Mouse (Mus musculus): ENCODE measurements around the gene Tlr9.

GRCm38 (mm10) chr9:106231220-106231619 is 8.8 kb downstream of the Tlr9 start:
- TF ChIP-seq SIN3A (IDR thresholded peaks at IDR 0.05; ENCODE audit: low read length) (no peak), ZKSCAN1 (IDR thresholded peaks at IDR 0.05; ENCODE audit: low read depth, low read length) (no peak), CTCF (IDR thresholded peaks at IDR 0.05 in 2 of 3, conservative IDR thresholded peaks at IDR 0.05 in 1 of 3; ENCODE audit: control insufficient read depth in 1 of 3, insufficient read depth in 1 of 3, low read depth in 2 of 3, low read length in 3 of 3, poor library complexity in 1 of 3, severe bottlenecking in 1 of 3) (no peak), POLR2A (IDR thresholded peaks at IDR 0.05; ENCODE audit: control insufficient read depth in 1 of 2, insufficient read depth in 1 of 2, low read depth in 1 of 2, low read length in 2 of 2, poor library complexity in 1 of 2) (no peak), MAX (IDR thresholded peaks at IDR 0.05; ENCODE audit: low read length) (no peak), POLR2AphosphoS2 (IDR thresholded peaks at IDR 0.05; ENCODE audit: low read length) (no peak), MEF2A (IDR thresholded peaks at IDR 0.05; ENCODE audit: extremely low read depth, insufficient replicate concordance, low read depth, low read length, poor library complexity, severe bottlenecking) (no peak), MYC (IDR thresholded peaks at IDR 0.05; ENCODE audit: low read depth, low read length) (no peak), GATA1 (IDR thresholded peaks at IDR 0.05; ENCODE audit: low read depth, low read length) (no peak), BHLHE40 (IDR thresholded peaks at IDR 0.05; ENCODE audit: borderline replicate concordance, low read depth, low read length) (no peak), GABPA (IDR thresholded peaks at IDR 0.05; ENCODE audit: low read depth, low read length) (no peak), MYB (IDR thresholded peaks at IDR 0.05; ENCODE audit: low read depth, low read length) (no peak)

Data from MEL (cell line).